8 mouse cellular contexts compared by ENCODE assay signal in the genomic region with DNA sequence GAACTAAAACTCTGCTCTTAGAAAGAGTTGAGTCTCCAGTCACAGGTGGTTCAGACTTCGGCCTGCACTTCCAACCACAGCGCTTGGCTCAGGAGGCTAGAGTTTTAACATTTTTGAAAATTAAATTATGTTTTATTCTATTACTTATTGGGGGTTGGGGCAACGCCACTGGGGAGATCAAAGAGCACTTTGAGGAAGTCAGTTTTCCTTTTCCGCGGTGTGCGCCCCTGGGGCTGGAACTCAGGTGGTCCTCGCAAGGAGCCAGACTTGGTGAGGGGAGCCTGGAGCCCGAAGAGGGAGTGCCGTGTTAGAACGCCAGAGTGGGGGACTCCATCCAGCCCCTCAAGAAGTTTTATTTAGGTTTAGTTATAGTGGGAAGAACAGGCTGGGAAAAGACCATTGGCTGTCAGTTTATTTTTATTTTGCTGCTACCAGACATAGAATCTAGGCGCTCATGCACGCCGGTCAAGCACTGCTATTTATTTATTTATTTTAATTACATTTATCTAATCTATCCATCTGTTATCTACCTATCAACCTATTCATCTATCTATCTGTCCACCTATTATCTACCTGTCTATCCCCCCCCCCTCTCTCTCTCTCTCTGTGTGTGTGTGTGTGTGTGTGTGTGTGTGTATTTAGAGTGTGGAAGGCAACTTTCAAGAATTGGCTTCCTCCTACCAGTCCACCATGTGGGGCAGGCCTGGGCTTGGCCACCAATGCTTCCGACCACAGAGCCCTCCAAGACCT. TPM values are rescaled to one million over a fixed set of nuclear protein-coding genes. Genes with fewer than 3 reads are reported as not detected.
DNase-seq lines count a peak whose midpoint lies in the region; ATAC-seq and TF ChIP-seq lines count a peak whose summit lies in the region.

No protein-coding gene starts in this region.

- peak overlapping the region; percentile 81 for H3K4me3 ChIP-seq in heart, embryonic 10.5 days
- H3K4me3 ChIP-seq in E14TG2a.4 (replicated peaks; ENCODE audit: low read length), result peak overlapping the region; percentile 90
- H3K4me3 ChIP-seq in hindbrain, embryonic 12.5 days, result no peak overlapping the region
- no peak overlapping the region for H3K4me3 ChIP-seq in liver, postnatal 0 days (ENCODE audit: low read depth, low read length)

- H3K4me1 ChIP-seq in heart, embryonic 10.5 days, result peaks cover 14% of the 10 kb centered on the region
- peaks cover 47% of the 10 kb centered on the region for H3K4me1 ChIP-seq in E14TG2a.4 (replicated peaks; ENCODE audit: low read depth, low read length)
- peaks cover 8% of the 10 kb centered on the region for H3K4me1 ChIP-seq in hindbrain, embryonic 12.5 days
- peaks cover 12% of the 10 kb centered on the region for H3K4me1 ChIP-seq in liver, postnatal 0 days (ENCODE audit: insufficient read depth)

- no peak for DNase-seq in heart, embryonic 10.5 days (ENCODE audit: low spot score)
- DNase-seq in heart, postnatal 14 days, result no peak
- no peak for DNase-seq in liver, postnatal 0 days
- DNase-seq in gastrocnemius, postnatal 10 days, result no peak
- DNase-seq in testis, postnatal 10 days (ENCODE audit: low spot score), result no peak

- no peak overlapping the region for H3K27ac ChIP-seq in heart, embryonic 10.5 days
- H3K27ac ChIP-seq in hindbrain, embryonic 12.5 days, result no peak overlapping the region
- H3K27ac ChIP-seq in liver, postnatal 0 days (ENCODE audit: low read depth), result no peak overlapping the region

- intact Hi-C loops in heart, postnatal 14 days (cut with DNase I), result no loop called here

- WGBS in heart, embryonic 10.5 days, result 15% methylated on average over 14 of the region's 14 CpGs
- 29% methylated on average over 14 of the region's 14 CpGs for WGBS in hindbrain, embryonic 12.5 days
- 39% methylated on average over 14 of the region's 14 CpGs for WGBS in liver, postnatal 0 days (ENCODE audit: insufficient replicate concordance)

- no peak for ATAC-seq in hindbrain, embryonic 12.5 days (ENCODE audit: low FRiP score)
- ATAC-seq in liver, postnatal 0 days, result no peak
- no peak for ATAC-seq in monocyte, adult 5-6 weeks (replicated peaks; ENCODE audit: insufficient number of reproducible peaks, low FRiP score, low TSS enrichment, poor library complexity, severe bottlenecking)

- TF ChIP-seq CTCF in E14TG2a.4 (conservative IDR thresholded peaks at IDR 0.05; ENCODE audit: low read length), result no peak
- no peak for TF ChIP-seq CTCF in liver, postnatal 0 days (IDR thresholded peaks at IDR 0.05; ENCODE audit: low read depth)

- H3K9ac ChIP-seq in hindbrain, embryonic 12.5 days, result no peak overlapping the region
- no peak overlapping the region for H3K9ac ChIP-seq in liver, postnatal 0 days (replicated peaks)

- H3K36me3 ChIP-seq in heart, embryonic 10.5 days, result no peaks in the 10 kb centered on the region
- H3K36me3 ChIP-seq in E14TG2a.4 (ENCODE audit: insufficient read depth, low read length), result no peaks in the 10 kb centered on the region
- H3K36me3 ChIP-seq in hindbrain, embryonic 12.5 days, result no peaks in the 10 kb centered on the region
- H3K36me3 ChIP-seq in liver, postnatal 0 days (replicated peaks; ENCODE audit: insufficient read depth, low read length), result no peaks in the 10 kb centered on the region

- TF ChIP-seq EP300 in liver, postnatal 0 days (IDR thresholded peaks at IDR 0.05; ENCODE audit: low read depth), result no peak

- H3K4me2 ChIP-seq in hindbrain, embryonic 12.5 days (replicated peaks), result peak overlapping the region; percentile 56
- H3K4me2 ChIP-seq in liver, postnatal 0 days (ENCODE audit: low read depth, low read length), result peak overlapping the region; percentile 96

- H3K9me3 ChIP-seq in heart, embryonic 10.5 days, result no peaks in the 10 kb centered on the region
- no peaks in the 10 kb centered on the region for H3K9me3 ChIP-seq in E14TG2a.4 (ENCODE audit: low read length)
- H3K9me3 ChIP-seq in hindbrain, embryonic 12.5 days (replicated peaks), result no peaks in the 10 kb centered on the region
- H3K9me3 ChIP-seq in liver, postnatal 0 days (ENCODE audit: low read length), result no peaks in the 10 kb centered on the region

- 0 out of 2 replicates have a peak, but pooled peaks cover 7% of the 10 kb centered on the region for H3K27me3 ChIP-seq in heart, embryonic 10.5 days (ENCODE audit: insufficient read depth, poor library complexity, severe bottlenecking)
- H3K27me3 ChIP-seq in E14TG2a.4 (ENCODE audit: insufficient read depth, low read length), result peaks cover 26% of the 10 kb centered on the region
- H3K27me3 ChIP-seq in hindbrain, embryonic 12.5 days, result peaks cover 35% of the 10 kb centered on the region
- H3K27me3 ChIP-seq in liver, postnatal 0 days (ENCODE audit: insufficient read depth, low read length), result no peaks in the 10 kb centered on the region

RNA-seq across cellular contexts. Expression of a gene that starts 19.3 kb away (rescaled TPM):
- 40.1 and 43.5 TPM in 2 replicates for polyA plus RNA-seq in heart, embryonic 10.5 days (2016; fragmentation: Nextera tagmentation; extraction: Ambion mirVana)
- total RNA-seq in heart, postnatal 14 days (2021), result 10 to 100 TPM; 72.0 to 72.9 TPM
- polyA plus RNA-seq in hindbrain, embryonic 12.5 days (2016; fragmentation: Nextera tagmentation; extraction: Ambion mirVana), result 41.4 and 46.7 TPM in 2 replicates
- 19.6 and 22.1 TPM in 2 replicates for polyA plus RNA-seq in liver, postnatal 0 days (2015; fragmentation: Nextera tagmentation; extraction: Ambion mirVana)
- 10 to 100 TPM; 50.9 to 58.2 TPM for total RNA-seq in gastrocnemius, postnatal 10 days (2021)
- total RNA-seq in monocyte, adult 5-6 weeks (2017), result 183 to 185 TPM (median 183 TPM) in 3 replicates

RNA-seq across cellular contexts. Expression of a gene that starts 36.8 kb away (rescaled TPM):
- polyA plus RNA-seq in heart, embryonic 10.5 days (2016; fragmentation: Nextera tagmentation; extraction: Ambion mirVana), result 20.6 and 21.1 TPM in 2 replicates
- total RNA-seq in heart, postnatal 14 days (2021), result under 1 TPM; 0.33 to 0.34 TPM
- 5.0 and 5.3 TPM in 2 replicates for polyA plus RNA-seq in hindbrain, embryonic 12.5 days (2016; fragmentation: Nextera tagmentation; extraction: Ambion mirVana)
- polyA plus RNA-seq in liver, postnatal 0 days (2015; fragmentation: Nextera tagmentation; extraction: Ambion mirVana), result 0.34 and 0.60 TPM in 2 replicates
- total RNA-seq in gastrocnemius, postnatal 10 days (2021), result under 1 TPM; 0.43 to 0.63 TPM
- 1.5 TPM in 1 of 3 replicates, not detected in the others for total RNA-seq in monocyte, adult 5-6 weeks (2017)

RNA-seq across cellular contexts. Expression of a gene that starts 49.1 kb away (rescaled TPM):
- polyA plus RNA-seq in heart, embryonic 10.5 days (2016; fragmentation: Nextera tagmentation; extraction: Ambion mirVana), result 874 and 1,125 TPM in 2 replicates
- 1,000 to 10,000 TPM; 1,427 to 1,430 TPM for total RNA-seq in heart, postnatal 14 days (2021)
- 692 and 752 TPM in 2 replicates for polyA plus RNA-seq in hindbrain, embryonic 12.5 days (2016; fragmentation: Nextera tagmentation; extraction: Ambion mirVana)
- polyA plus RNA-seq in liver, postnatal 0 days (2015; fragmentation: Nextera tagmentation; extraction: Ambion mirVana), result 766 and 780 TPM in 2 replicates
- 100 to 1,000 TPM; 828 to 975 TPM for total RNA-seq in gastrocnemius, postnatal 10 days (2021)
- total RNA-seq in monocyte, adult 5-6 weeks (2017), result 31.4 to 81.5 TPM (median 60.3 TPM) in 3 replicates

RNA-seq across cellular contexts. Expression of a gene that starts 55.2 kb away (rescaled TPM):
- 52.2 and 58.3 TPM in 2 replicates for polyA plus RNA-seq in heart, embryonic 10.5 days (2016; fragmentation: Nextera tagmentation; extraction: Ambion mirVana)
- 10 to 100 TPM; 44.8 to 45.0 TPM for total RNA-seq in heart, postnatal 14 days (2021)
- 68.1 and 69.0 TPM in 2 replicates for polyA plus RNA-seq in hindbrain, embryonic 12.5 days (2016; fragmentation: Nextera tagmentation; extraction: Ambion mirVana)
- polyA plus RNA-seq in liver, postnatal 0 days (2015; fragmentation: Nextera tagmentation; extraction: Ambion mirVana), result 11.3 and 11.9 TPM in 2 replicates
- total RNA-seq in gastrocnemius, postnatal 10 days (2021), result 10 to 100 TPM; 48.1 to 52.6 TPM
- 61.2 to 95.8 TPM (median 67.4 TPM) in 3 replicates for total RNA-seq in monocyte, adult 5-6 weeks (2017)

Comparison
In these comparisons a context has a peak if more than half of its experiments do, and no peak if none do; other contexts are left out.
1. H3K4me3 ChIP-seq: peak in heart, embryonic 10.5 days (single experiment) and E14TG2a.4 (single experiment); none in hindbrain, embryonic 12.5 days (single experiment) and liver, postnatal 0 days (single experiment).
2. RNA of a gene that starts 49.1 kb away (total RNA-seq): 1,427 to 1,430 TPM in heart, postnatal 14 days and 828 to 975 TPM in gastrocnemius, postnatal 10 days; 31.4 to 81.5 TPM in monocyte, adult 5-6 weeks; every median in the first group is over 10 times any median in the second.